Mouse (Mus musculus): Measurements from ENCODE around the gene Pmfbp1. TPM values are rescaled to one million over a fixed set of nuclear protein-coding genes. Genes with fewer than 3 reads are reported as not detected.

The Pmfbp1 gene
- not detected for polyA plus RNA-seq (2017; shearing (Covaris generic))

DNA sequence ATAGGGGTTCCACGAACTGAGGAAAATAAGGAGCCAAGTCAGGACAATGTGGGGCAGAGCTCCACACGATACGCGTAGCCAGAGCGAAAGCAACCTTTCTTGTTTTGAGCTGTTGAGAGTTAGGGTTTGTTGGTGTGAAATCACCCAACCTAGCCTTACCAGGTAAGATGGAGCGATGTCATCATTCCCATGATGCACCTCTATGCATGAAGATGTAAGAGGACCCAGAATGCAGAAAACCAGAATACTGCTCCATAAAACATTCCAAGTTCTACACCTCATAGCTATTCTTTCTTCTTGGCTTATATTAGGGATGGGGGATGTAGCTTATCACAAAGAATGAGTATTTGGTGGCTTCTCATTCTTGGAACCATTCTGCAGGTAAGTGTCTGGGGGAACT lies at the start of gene Pmfbp1:
Gene Pmfbp1, plus strand, starts transcription at position 301 of the 400 bp plus-strand sequence.

DNA sequence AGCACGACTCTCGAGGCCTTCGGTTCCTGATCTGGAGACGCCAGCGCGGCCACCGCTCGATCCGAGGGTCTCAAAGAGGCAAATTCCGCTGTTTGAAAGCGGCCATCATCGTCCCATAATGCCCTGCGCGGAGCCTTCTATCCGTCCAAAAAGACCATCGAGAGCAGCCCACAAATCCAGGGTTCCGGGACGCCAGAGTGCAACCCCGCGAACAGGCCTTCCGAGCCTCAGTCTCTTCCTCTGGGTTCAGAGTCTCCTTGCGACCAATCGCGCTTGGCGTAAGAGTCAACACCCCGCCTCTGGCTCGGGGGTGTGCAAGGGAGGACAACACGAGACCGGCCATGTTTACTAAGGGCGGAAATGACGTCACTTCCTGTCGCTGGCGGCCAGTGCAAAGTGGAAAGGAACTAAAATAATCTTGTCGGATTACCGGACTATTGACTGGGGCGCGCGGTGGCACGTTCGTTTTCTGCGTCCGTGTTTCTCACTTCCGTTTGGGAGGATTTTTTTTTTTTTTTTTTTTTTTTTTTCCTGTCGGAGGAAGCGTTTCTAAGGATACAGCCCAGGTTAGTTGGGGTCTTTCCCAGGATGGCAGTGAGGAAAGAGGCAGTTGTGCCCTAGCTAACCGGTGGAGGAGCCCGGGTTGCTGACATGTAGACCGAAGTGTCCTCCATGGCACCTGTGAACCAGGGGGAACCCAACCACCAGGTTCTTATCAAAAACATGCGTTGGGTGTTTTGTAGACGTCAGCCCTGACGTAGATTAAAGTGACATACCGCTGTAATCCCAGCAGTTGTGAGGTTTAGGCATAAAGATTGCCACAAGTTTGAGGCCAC lies 71.9 kb downstream of the Pmfbp1 start, which contains the start of the genes Dhx38 and Txnl4b:
Gene Dhx38, minus strand, starts transcription at position 364 of the 836 bp plus-strand sequence.
Gene Txnl4b, plus strand, starts transcription at position 395 of the 836 bp plus-strand sequence.

DNA sequence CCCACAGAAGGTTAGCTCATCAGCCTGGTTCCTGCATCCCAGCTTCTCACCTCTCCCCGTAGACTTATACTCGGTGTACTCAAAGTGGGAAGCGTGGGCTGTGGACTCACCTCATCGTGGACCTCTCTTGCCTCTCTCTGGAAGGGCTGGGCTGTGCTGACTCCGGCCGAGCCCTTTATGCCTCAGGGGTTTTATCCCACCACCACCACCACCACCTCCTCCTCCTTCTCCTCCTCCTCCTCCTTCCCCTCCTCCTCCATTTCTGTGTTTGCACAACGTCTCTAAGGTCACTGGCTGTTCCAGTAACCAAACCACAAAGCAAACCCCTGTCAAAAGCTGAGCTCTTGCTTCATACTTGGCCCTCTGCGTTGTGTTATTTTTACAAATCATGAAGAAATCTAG lies 85.1 kb downstream of the Pmfbp1 start, which contains the start of gene Hp:
Gene Hp, minus strand, starts transcription at position 273 of the 402 bp plus-strand sequence.

Other genes with a start within 250 kb of the Pmfbp1 start
- 46.0 TPM for gene Dhx38, start 71.8 kb downstream of the Pmfbp1 start, polyA plus RNA-seq (2017; shearing (Covaris generic))
- gene Txnl4b, start 71.9 kb downstream of the Pmfbp1 start, polyA plus RNA-seq (2017; shearing (Covaris generic)) = 4.4 TPM
- gene Hp, start 85.1 kb downstream of the Pmfbp1 start, polyA plus RNA-seq (2017; shearing (Covaris generic)) = not detected
- gene Dhodh, start 114.6 kb downstream of the Pmfbp1 start, polyA plus RNA-seq (2017; shearing (Covaris generic)) = 28.4 TPM
- 1.2 TPM for gene Pkd1l3, start 120.5 kb downstream of the Pmfbp1 start, polyA plus RNA-seq (2017; shearing (Covaris generic))
- gene Ist1, start 199.2 kb downstream of the Pmfbp1 start, polyA plus RNA-seq (2017; shearing (Covaris generic)) = 147 TPM
- gene Zfp821, start 211.5 kb downstream of the Pmfbp1 start, polyA plus RNA-seq (2017; shearing (Covaris generic)) = 2.8 TPM
- 4.6 TPM for gene Atxn1l, start 243.7 kb downstream of the Pmfbp1 start, polyA plus RNA-seq (2017; shearing (Covaris generic))

All from naive thymus-derived CD4-positive, alpha-beta T cell, adult 5 months (primary cell).